Comparison of ENCODE assay signal across 29 mouse cellular contexts in the genomic region with DNA sequence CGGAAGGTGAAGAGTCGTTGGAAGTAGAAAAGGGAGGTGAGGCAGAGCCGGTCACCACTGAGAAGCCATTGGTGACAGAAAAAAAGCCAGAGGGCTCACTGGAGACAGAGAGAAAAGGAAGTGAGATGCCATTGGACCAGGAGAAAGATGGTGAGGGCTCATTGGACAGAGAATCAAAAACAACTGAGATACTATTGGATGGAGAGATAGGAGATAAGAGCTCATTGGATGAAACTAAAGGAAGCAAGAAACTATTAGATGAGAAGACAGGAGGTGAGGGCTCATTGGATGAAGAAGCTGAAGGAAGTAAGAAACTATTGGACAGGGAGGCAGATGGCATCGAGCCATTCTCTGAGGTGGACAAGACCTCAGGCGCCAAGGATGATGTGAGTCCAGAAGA. TPM values are rescaled to one million over a fixed set of nuclear protein-coding genes. Genes with fewer than 3 reads are reported as not detected.
"Had no signal": no experiment of that assay in that cellular context is flagged by ENCODE, and none has a peak within 500 bp of the region (broad histone marks: within the 10 kb centered on the region; RNA-seq: fewer than 3 reads in every experiment).

No protein-coding gene starts in this region.

- H3K9me3 ChIP-seq: limb, embryonic 10.5 days; limb, embryonic 13.5 days; liver, embryonic 13.5 days; midbrain, embryonic 13.5 days; neural tube, embryonic 13.5 days; stomach, embryonic 15.5 days had no signal

- H3K36me3 ChIP-seq: limb, embryonic 13.5 days; liver, embryonic 13.5 days; midbrain, embryonic 13.5 days; neural tube, embryonic 13.5 days; stomach, embryonic 15.5 days had no signal

- H3K27ac ChIP-seq: limb, embryonic 10.5 days; limb, embryonic 13.5 days; liver, embryonic 13.5 days; macrophage; midbrain, embryonic 13.5 days; neural tube, embryonic 13.5 days; stomach, embryonic 15.5 days had no signal

- ATAC-seq: midbrain, embryonic 13.5 days; midbrain, embryonic 16.5 days had no signal

- DNase-seq: kidney, adult 8-10 months; kidney, postnatal 14 days; kidney, postnatal 4 days; liver; liver, embryonic 13.5 days; lung, adult 2 months; lung, postnatal 14 days; retina, postnatal 1 day; right cerebral cortex, postnatal 25 days; spleen, adult 18-20 months; thymus, postnatal 25 days had no signal

- H3K4me3 ChIP-seq: limb, embryonic 10.5 days; limb, embryonic 13.5 days; liver, embryonic 13.5 days; midbrain, embryonic 13.5 days; myocyte; neural tube, embryonic 13.5 days; stomach, embryonic 15.5 days had no signal

- H3K4me2 ChIP-seq: limb, embryonic 13.5 days; liver, embryonic 13.5 days; midbrain, embryonic 13.5 days; neural tube, embryonic 13.5 days; stomach, embryonic 15.5 days had no signal

- H3K9ac ChIP-seq: limb, embryonic 13.5 days; liver, embryonic 13.5 days; midbrain, embryonic 13.5 days; neural tube, embryonic 13.5 days; stomach, embryonic 15.5 days had no signal

RNA-seq across cellular contexts. Expression of a gene that starts 8.0 kb away (rescaled TPM):
- total RNA-seq: megakaryocyte, adult 5-6 weeks had no signal

RNA-seq across cellular contexts. Expression of a gene that starts 15.5 kb away (rescaled TPM):
- total RNA-seq: layer of hippocampus, adult 18-20 months; layer of hippocampus, postnatal 14 days; left cerebral cortex, adult 8-10 months; left cerebral cortex, postnatal 14 days; megakaryocyte, adult 5-6 weeks; monocyte, adult 5-6 weeks; neutrophil, adult 5-6 weeks had no signal
- polyA plus RNA-seq: kidney, embryonic 16.5 days; limb, embryonic 10.5 days; limb, embryonic 13.5 days; liver, embryonic 13.5 days; liver, embryonic 16.5 days; lung, embryonic 16.5 days; macrophage; midbrain, embryonic 13.5 days; myocyte; neural tube, embryonic 13.5 days; stomach, embryonic 15.5 days had no signal

RNA-seq across cellular contexts. Expression of a gene that starts 17.3 kb away (rescaled TPM):
- total RNA-seq: megakaryocyte, adult 5-6 weeks; monocyte, adult 5-6 weeks; neutrophil, adult 5-6 weeks had no signal
- polyA plus RNA-seq: limb, embryonic 10.5 days; liver, embryonic 13.5 days had no signal

RNA-seq across cellular contexts. Expression of a gene that starts 28.0 kb away (rescaled TPM):
- total RNA-seq: megakaryocyte, adult 5-6 weeks; monocyte, adult 5-6 weeks had no signal
- polyA plus RNA-seq: macrophage had no signal
